Mouse (Mus musculus) heart, embryonic 15.5 days (tissue): Measurements from ENCODE around the gene Sf3b3. TPM values are rescaled to one million over a fixed set of nuclear protein-coding genes. Genes with fewer than 3 reads are reported as not detected.

Source experiments
- ATAC-seq: fragments of 200-750 bp; cut with Nextera tagmentation; replicated peaks from 2 replicates; pipeline ENCODE4 v1.8.0; 2017; ENCODE audit warnings: low read depth, moderate TSS enrichment; ENCODE audit not compliant: insufficient number of reproducible peaks, insufficient read depth, low FRiP score
- H3K27ac ChIP-seq: fragments of 300-500 bp; sonication (generic); 2 replicates; pipeline ENCODE4 v1.5.1; 2015; ENCODE audit warnings: mild to moderate bottlenecking, inconsistent platforms
- H3K27me3 ChIP-seq: fragments of 300-500 bp; sonication (generic); 2 replicates; pipeline ENCODE4 v1.6.1; 2015; ENCODE audit warnings: inconsistent platforms
- H3K36me3 ChIP-seq: fragments of 300-500 bp; sonication (generic); 2 replicates; pipeline ENCODE4 v1.6.1; 2015; ENCODE audit warnings: mild to moderate bottlenecking, inconsistent platforms
- H3K4me1 ChIP-seq: fragments of 300-500 bp; sonication (generic); replicated peaks from 2 replicates; pipeline ENCODE4 v1.6.1; 2015; ENCODE audit warnings: inconsistent platforms
- H3K4me2 ChIP-seq: fragments of 300-500 bp; sonication (generic); 2 replicates; pipeline ENCODE4 v1.6.1; 2015; ENCODE audit warnings: inconsistent platforms, mild to moderate bottlenecking, moderate library complexity
- H3K4me3 ChIP-seq: fragments of 300-500 bp; sonication (generic); 2 replicates; pipeline ENCODE4 v1.5.1; 2015; ENCODE audit warnings: mild to moderate bottlenecking, inconsistent platforms
- H3K9ac ChIP-seq: fragments of 300-500 bp; sonication (generic); 2 replicates; pipeline ENCODE4 v1.6.1; 2015; ENCODE audit warnings: mild to moderate bottlenecking, inconsistent platforms
- H3K9me3 ChIP-seq: fragments of 300-500 bp; sonication (generic); replicated peaks from 2 replicates; pipeline ENCODE4 v1.6.1; 2016; ENCODE audit warnings: inconsistent platforms
- WGBS: fragments of 180-500 bp; shearing (Covaris S2); methylation state at CpG from one replicate; pipeline ENCODE4 v1.1.7; 2015; ENCODE audit warnings: mixed read lengths; 5-methylcytosine and 5-hydroxymethylcytosine counted together
- polyA plus RNA-seq: library from polyadenylated mRNA; unstranded; fragments of >200 nt; fragmentation: Nextera tagmentation; extraction: Ambion mirVana; gene quantifications from 2 replicates; pipeline ENCODE4 v1.2.1, GENCODE M21; 2015

The Sf3b3 gene
- polyA plus RNA-seq, 1 experiment from 2014 or later: 65.1 TPM

- H3K4me3 ChIP-seq: no peak overlapping the region
- WGBS: 76% methylated on average over 6 of the region's 6 CpGs
- H3K36me3 ChIP-seq: no peaks in the 10 kb centered on the region
- no peak for ATAC-seq
- H3K27me3 ChIP-seq: no peaks in the 10 kb centered on the region
- peaks cover 2% of the 10 kb centered on the region; the same call in 1 of the 2 replicates for H3K4me1 ChIP-seq
- H3K27ac ChIP-seq: no peak overlapping the region
- H3K9me3 ChIP-seq: no peaks in the 10 kb centered on the region
- no peak overlapping the region for H3K9ac ChIP-seq
- no peak overlapping the region for H3K4me2 ChIP-seq
These were observed 79.3 kb downstream of the Sf3b3 start for GRCm38 (mm10) chr8:110767261-110767660.

GRCm38 (mm10) chr8:110764671-110765070 lies 81.9 kb downstream of the Sf3b3 start:
- Histone ChIP-seq H3K36me3 (no peaks in the 10 kb centered on the region), H3K27ac (no peak overlapping the region), H3K4me1 (peaks cover 10% of the 10 kb centered on the region), H3K9ac (no peak overlapping the region), H3K9me3 (no peaks in the 10 kb centered on the region), H3K4me3 (no peak overlapping the region), H3K27me3 (no peaks in the 10 kb centered on the region), H3K4me2 (no peak overlapping the region)
- ATAC-seq: no peak
- 79% methylated on average over 3 of the region's 3 CpGs for WGBS

GRCm38 (mm10) chr8:110761988-110762387 lies 84.6 kb downstream of the Sf3b3 start:
- Histone ChIP-seq H3K4me3 (no peak overlapping the region), H3K27me3 (no peaks in the 10 kb centered on the region), H3K4me1 (peaks cover 10% of the 10 kb centered on the region), H3K9me3 (no peaks in the 10 kb centered on the region), H3K36me3 (no peaks in the 10 kb centered on the region), H3K27ac (no peak overlapping the region; the same call in 1 of the 2 replicates), H3K4me2 (no peak overlapping the region), H3K9ac (no peak overlapping the region)
- 50% methylated on average over 6 of the region's 6 CpGs for WGBS
- ATAC-seq: no peak

- H3K9me3 ChIP-seq: no peaks in the 10 kb centered on the region
- H3K27me3 ChIP-seq: no peaks in the 10 kb centered on the region
- ATAC-seq: peak; percentile 76
- 35% methylated on average over 5 of the region's 5 CpGs for WGBS
- H3K27ac ChIP-seq: peak overlapping the region; percentile 50
- H3K4me3 ChIP-seq: no peak overlapping the region
- H3K36me3 ChIP-seq: no peaks in the 10 kb centered on the region
- H3K9ac ChIP-seq: no peak overlapping the region
- H3K4me1 ChIP-seq: peaks cover 10% of the 10 kb centered on the region
- no peak overlapping the region for H3K4me2 ChIP-seq
These were observed 85.4 kb downstream of the Sf3b3 start for GRCm38 (mm10) chr8:110761185-110761584.

GRCm38 (mm10) chr8:110760280-110760940 lies 86.2 kb downstream of the Sf3b3 start:
- H3K9ac ChIP-seq: no peak overlapping the region
- H3K27me3 ChIP-seq: no peaks in the 10 kb centered on the region
- H3K36me3 ChIP-seq: no peaks in the 10 kb centered on the region
- H3K4me1 ChIP-seq: peaks cover 10% of the 10 kb centered on the region
- H3K4me3 ChIP-seq: no peak overlapping the region
- peak overlapping the region; percentile 50; the same call in 1 of the 2 replicates for H3K27ac ChIP-seq
- H3K9me3 ChIP-seq: no peaks in the 10 kb centered on the region
- no peak for ATAC-seq
- 56% methylated on average over 7 of the region's 7 CpGs for WGBS
- H3K4me2 ChIP-seq: no peak overlapping the region

Other genes starting within 250 kb of the Sf3b3 start
- 12.6 and 17.5 TPM in 2 replicates for gene Vac14, start 228.2 kb downstream of the Sf3b3 start, polyA plus RNA-seq
- gene Mtss1l, start 125.3 kb downstream of the Sf3b3 start, polyA plus RNA-seq: 10.1 and 15.7 TPM in 2 replicates
- gene Il34, start 40.9 kb downstream of the Sf3b3 start, polyA plus RNA-seq: 0.94 and 1.6 TPM in 2 replicates
- gene Cog4, start 187 bp downstream of the Sf3b3 start, polyA plus RNA-seq: 53.9 and 60.1 TPM in 2 replicates
- 4.8 and 7.1 TPM in 2 replicates for gene Fuk, start 55.7 kb upstream of the Sf3b3 start, polyA plus RNA-seq
- 15.2 and 17.2 TPM in 2 replicates for gene St3gal2, start 73.1 kb upstream of the Sf3b3 start, polyA plus RNA-seq
- 8.6 and 12.5 TPM in 2 replicates for gene Ddx19a, start 151.0 kb upstream of the Sf3b3 start, polyA plus RNA-seq
- gene Ddx19b, start 185.0 kb upstream of the Sf3b3 start, polyA plus RNA-seq: 3.3 and 4.1 TPM in 2 replicates
- gene Aars, start 186.4 kb upstream of the Sf3b3 start, polyA plus RNA-seq: 28.5 and 37.9 TPM in 2 replicates
- 4.1 and 11.9 TPM in 2 replicates for gene Exosc6, start 209.6 kb upstream of the Sf3b3 start, polyA plus RNA-seq
- not detected in 2 replicates for gene Clec18a, start 245.6 kb upstream of the Sf3b3 start, polyA plus RNA-seq
- 10.2 and 11.9 TPM in 2 replicates for gene Pdpr, start 247.8 kb upstream of the Sf3b3 start, polyA plus RNA-seq